Mouse (Mus musculus): ENCODE results near the gene Tent2.

GRCm38 (mm10) chr13:93122321-93122720 lies 69.9 kb downstream of the Tent2 start:
- TF ChIP-seq CTCF (IDR thresholded peaks at IDR 0.05; ENCODE audit: insufficient read depth, low read depth, low read length) (no peak), POLR2A (IDR thresholded peaks at IDR 0.05; ENCODE audit: insufficient read depth, low read depth, low read length) (no peak)
